ENCODE assay signal across 8 mouse cellular contexts in genomic region chr5:149050588-149051160, GRCm38 (mm10). TPM values are rescaled to one million over a fixed set of nuclear protein-coding genes. Genes with fewer than 3 reads are reported as not detected.
A peak's percentile ranks its signal among the peaks of the same experiment; 100 is the strongest.
DNase-seq lines count a peak whose midpoint lies in the region; ATAC-seq and TF ChIP-seq lines count a peak whose summit lies in the region.

No protein-coding gene starts in this region.

- intact Hi-C loops in heart, adult 2 months (cut with DNase I) = loop anchor here (1.0 to 5.0 kb wide), 6 partner anchors 19 to 177 kb away; partner anchors contain the start of gene Gm42791
- intact Hi-C loops in heart, postnatal 25 days (cut with DNase I) = loop anchor here (2.0 to 5.0 kb wide), 5 partner anchors 20 to 238 kb away; no protein-coding TSS in a partner anchor

- H3K9ac ChIP-seq in heart, adult 2 months (ENCODE audit: low read depth, low read length) = peak overlapping the region; percentile 95
- peak overlapping the region; percentile 98 for H3K9ac ChIP-seq in heart, embryonic 15.5 days

- peak overlapping the region; percentile 75 for H3K4me2 ChIP-seq in heart, embryonic 15.5 days

- no peaks in the 10 kb centered on the region for H3K27me3 ChIP-seq in heart, adult 2 months (ENCODE audit: control insufficient read depth, insufficient read depth, low read length)
- H3K27me3 ChIP-seq in G1E (ENCODE audit: insufficient read depth, low read length) = no peaks in the 10 kb centered on the region
- H3K27me3 ChIP-seq in heart, embryonic 15.5 days = no peaks in the 10 kb centered on the region

- ATAC-seq in G1E (ENCODE audit: extremely low read depth, insufficient number of reproducible peaks, low FRiP score, poor library complexity, severe bottlenecking) = no peak
- no peak for ATAC-seq in heart, embryonic 15.5 days (replicated peaks; ENCODE audit: insufficient number of reproducible peaks, insufficient read depth, low FRiP score, low read depth)

- no peak for TF ChIP-seq POLR2A in heart, adult 2 months (IDR thresholded peaks at IDR 0.05; ENCODE audit: insufficient read depth, low read depth, low read length)

- no peak for TF ChIP-seq EP300 in heart, adult 2 months (IDR thresholded peaks at IDR 0.05; ENCODE audit: insufficient read depth, low read depth, low read length)

- 0 out of 2 replicates have a peak, but pooled peaks cover 2% of the 10 kb centered on the region for H3K79me2 ChIP-seq in heart, adult 2 months (replicated peaks; ENCODE audit: control insufficient read depth, insufficient read depth, low read length)
- peaks cover 22% of the 10 kb centered on the region for H3K79me2 ChIP-seq in macrophage (ENCODE audit: inconsistent target)

- DNase-seq in heart, adult 2 months = no peak
- DNase-seq in heart, postnatal 25 days (ENCODE audit: low spot score) = no peak
- no peak for DNase-seq in G1E (ENCODE audit: low spot score)
- no peak for DNase-seq in spleen, postnatal 14 days (ENCODE audit: low spot score in 2 of 2)
- no peak for DNase-seq in kidney, postnatal 25 days
- DNase-seq in lung, postnatal 10 days = no peak

- H3K9me3 ChIP-seq in G1E (replicated peaks) = no peaks in the 10 kb centered on the region
- no peaks in the 10 kb centered on the region for H3K9me3 ChIP-seq in heart, embryonic 15.5 days (replicated peaks)

- no peak for TF ChIP-seq CTCF in heart, adult 2 months (IDR thresholded peaks at IDR 0.05)
- no peak for TF ChIP-seq CTCF in G1E (IDR thresholded peaks at IDR 0.05; ENCODE audit: low read depth, low read length)

- H3K4me1 ChIP-seq in heart, adult 2 months (ENCODE audit: control insufficient read depth, insufficient read depth, low read length) = peaks cover 2% of the 10 kb centered on the region
- H3K4me1 ChIP-seq in G1E (ENCODE audit: insufficient read depth, low read depth, low read length) = peaks cover 17% of the 10 kb centered on the region
- H3K4me1 ChIP-seq in heart, embryonic 15.5 days (replicated peaks) = peaks cover 17% of the 10 kb centered on the region

- peaks cover 21% of the 10 kb centered on the region for H3K36me3 ChIP-seq in heart, adult 2 months (ENCODE audit: control insufficient read depth, insufficient read depth, low read length)
- H3K36me3 ChIP-seq in G1E (replicated peaks) (peaks cover 37% of the 10 kb centered on the region), macrophage (ENCODE audit: inconsistent target) (peaks cover 8% of the 10 kb centered on the region; the same call in 1 of the 2 replicates)
- peaks cover 26% of the 10 kb centered on the region for H3K36me3 ChIP-seq in heart, embryonic 15.5 days

- 6% methylated on average over 10 of the region's 10 CpGs for WGBS in heart, adult 2 months
- 15% methylated on average over 10 of the region's 10 CpGs for WGBS in heart, embryonic 15.5 days
- WGBS in macrophage (ENCODE audit: missing documents) = 6% methylated on average over 10 of the region's 10 CpGs

- peak overlapping the region; percentile 99 for H3K27ac ChIP-seq in heart, adult 2 months
- peak overlapping the region; percentile 100 for H3K27ac ChIP-seq in heart, embryonic 15.5 days
- peak overlapping the region; percentile 66 for H3K27ac ChIP-seq in macrophage

- peak overlapping the region; percentile 74 for H3K4me3 ChIP-seq in heart, adult 2 months
- H3K4me3 ChIP-seq in G1E (ENCODE audit: low read depth, low read length) (peak overlapping the region; percentile 84), macrophage (ENCODE audit: inconsistent target) (peak overlapping the region; percentile 46)
- H3K4me3 ChIP-seq in heart, embryonic 15.5 days = peak overlapping the region; percentile 87

RNA-seq across cellular contexts. Expression of gene Gm42791, which starts 55.7 kb away (rescaled TPM):
- total RNA-seq in heart, adult 2 months (2021) = 1 to 10 TPM; 5.7 to 5.9 TPM
- not detected in 2 replicates for polyA plus RNA-seq in heart, adult 2 months (2012; rRNA removed)
- total RNA-seq in heart, postnatal 25 days (2021) = 1 to 10 TPM; 5.8 to 6.2 TPM
- not detected in 2 replicates for total RNA-seq in G1E (2014; fragmentation: Nextera tagmentation)
- not detected in 2 replicates for total RNA-seq in G1E (2017)
- not detected in 2 replicates for polyA plus RNA-seq in G1E (2012)
- 2.1 and 2.6 TPM in 2 replicates for polyA plus RNA-seq in heart, embryonic 15.5 days (2015; fragmentation: Nextera tagmentation; extraction: Ambion mirVana)
- 1 to 10 TPM in 17 of 26 experiments, not detected in 9; 1.7 to 9.9 (median 2.6) TPM for total RNA-seq in macrophage (2018; cell fraction: chromatin; rRNA removed)
- total RNA-seq in macrophage (2018; cell fraction: cytosol; rRNA removed) = under 1 TPM in 5 of 26 experiments, not detected in 21; 0.32 to 0.88 (median 0.40) TPM
- total RNA-seq in macrophage (2018; cell fraction: nucleus; rRNA removed) = not detected
- 1.1 TPM in 1 of 3 replicates, not detected in the others for polyA plus RNA-seq in macrophage (2018)
